Mouse (Mus musculus) heart, embryonic 10.5 days (tissue): Measurements from ENCODE around the gene Epyc. TPM values are rescaled to one million over a fixed set of nuclear protein-coding genes. Genes with fewer than 3 reads are reported as not detected.

Experiments used
- DNase-seq: peaks from one replicate; pipeline ENCODE4 v3.0.0-alpha.2; 2017; ENCODE audit warnings: low spot score
- H3K27ac ChIP-seq: fragments of 300-500 bp; sonication (generic); 2 replicates; pipeline ENCODE4 v1.5.1; 2016; ENCODE audit warnings: mild to moderate bottlenecking
- H3K27me3 ChIP-seq: fragments of 300-500 bp; sonication (generic); 2 replicates; pipeline ENCODE4 v1.6.1; 2016; ENCODE audit warnings: mild to moderate bottlenecking; ENCODE audit not compliant: poor library complexity, insufficient read depth, severe bottlenecking
- H3K36me3 ChIP-seq: fragments of 300-500 bp; sonication (generic); 2 replicates; pipeline ENCODE4 v1.6.1; 2016; ENCODE audit warnings: mild to moderate bottlenecking, moderate library complexity
- H3K4me1 ChIP-seq: fragments of 300-500 bp; sonication (generic); 2 replicates; pipeline ENCODE4 v1.6.1; 2016; ENCODE audit warnings: mild to moderate bottlenecking
- H3K4me3 ChIP-seq: fragments of 300-500 bp; sonication (generic); 2 replicates; pipeline ENCODE4 v1.5.1; 2016; ENCODE audit warnings: mild to moderate bottlenecking, moderate library complexity
- H3K9me3 ChIP-seq: fragments of 300-500 bp; sonication (generic); 2 replicates; pipeline ENCODE4 v1.6.1; 2016; ENCODE audit warnings: mild to moderate bottlenecking, moderate library complexity
- WGBS: fragments of 180-500 bp; shearing (Covaris S2); methylation state at CpG from one replicate; pipeline ENCODE4 v1.1.7; 2016; 5-methylcytosine and 5-hydroxymethylcytosine counted together
- polyA plus RNA-seq: library from polyadenylated mRNA; unstranded; fragments of >200 nt; fragmentation: Nextera tagmentation; extraction: Ambion mirVana; gene quantifications from 2 replicates; pipeline ENCODE4 v1.2.1, GENCODE M21; 2016

The Epyc gene
- polyA plus RNA-seq, 1 experiment from 2014 or later = 0.29 TPM

DNA sequence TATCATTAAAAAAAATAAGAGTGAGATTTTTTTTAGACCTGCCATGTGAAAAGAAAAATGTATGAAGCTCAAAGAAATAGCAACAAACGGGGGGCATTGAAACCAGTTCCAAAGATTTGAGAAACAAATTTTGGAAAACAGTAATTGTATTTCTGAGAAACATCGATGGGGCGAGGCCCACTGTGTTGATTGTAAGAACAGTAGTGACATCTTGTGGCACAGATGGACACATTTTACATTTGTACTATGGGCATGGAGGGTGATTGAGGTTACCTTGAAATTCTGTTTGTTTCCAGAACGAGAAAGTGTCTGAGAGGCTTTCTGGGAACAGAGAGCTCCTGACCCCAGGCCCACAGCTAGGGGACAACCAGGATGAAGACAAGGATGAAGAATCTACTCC is 26.3 kb downstream of the Epyc start:
- H3K4me3 ChIP-seq = no peak overlapping the region
- H3K36me3 ChIP-seq = no peaks in the 10 kb centered on the region
- no peaks in the 10 kb centered on the region for H3K9me3 ChIP-seq
- H3K4me1 ChIP-seq = no peaks in the 10 kb centered on the region
- WGBS = 60% methylated on average over 4 of the region's 4 CpGs
- no peak for DNase-seq
- no peak overlapping the region for H3K27ac ChIP-seq
- no peaks in the 10 kb centered on the region for H3K27me3 ChIP-seq

DNA sequence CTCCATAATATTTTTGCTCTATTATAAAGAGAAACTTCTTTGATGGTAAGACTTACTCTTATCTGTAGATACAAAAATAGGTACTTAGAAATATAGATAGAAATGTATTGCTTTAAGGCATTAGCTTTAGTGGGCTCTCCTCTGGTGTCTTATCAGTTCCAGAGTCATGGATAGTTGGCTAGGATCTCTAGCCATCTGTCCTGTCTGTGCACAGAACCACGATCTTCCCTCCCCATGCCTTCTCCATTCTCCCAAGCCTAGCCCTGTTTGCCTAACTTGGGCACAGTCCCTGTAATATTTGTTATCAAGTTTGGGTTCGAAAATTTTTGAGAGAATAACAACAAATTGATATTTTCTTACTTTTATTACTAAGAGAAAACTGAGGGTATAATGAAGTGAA is 29.4 kb downstream of the Epyc start:
- no peak overlapping the region for H3K27ac ChIP-seq
- H3K36me3 ChIP-seq = no peaks in the 10 kb centered on the region
- H3K9me3 ChIP-seq = no peaks in the 10 kb centered on the region
- H3K27me3 ChIP-seq = no peaks in the 10 kb centered on the region
- 66% methylated on average over 2 of the region's 2 CpGs for WGBS
- H3K4me3 ChIP-seq = no peak overlapping the region
- no peak for DNase-seq
- no peaks in the 10 kb centered on the region for H3K4me1 ChIP-seq

DNA sequence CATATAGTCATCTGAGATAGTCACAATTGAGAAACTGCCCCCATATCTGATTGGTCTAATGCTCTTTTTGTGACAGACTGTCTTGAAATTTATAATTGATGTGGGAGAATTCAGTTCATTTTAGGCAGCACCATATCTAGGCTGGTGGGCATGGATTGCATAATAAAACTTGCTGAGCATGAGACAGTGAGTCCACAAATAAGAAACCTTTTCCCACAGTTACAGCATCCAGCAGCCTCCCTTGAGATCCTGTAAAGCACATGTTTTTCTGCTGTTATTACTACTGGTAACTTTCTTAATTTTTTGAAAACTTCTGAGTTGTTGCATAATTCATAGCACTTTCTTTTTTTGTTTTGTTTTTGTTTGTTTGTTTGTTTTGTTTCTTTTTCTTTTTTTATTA is 39.1 kb downstream of the Epyc start:
- no peak overlapping the region for H3K4me3 ChIP-seq
- H3K4me1 ChIP-seq = no peaks in the 10 kb centered on the region

DNA sequence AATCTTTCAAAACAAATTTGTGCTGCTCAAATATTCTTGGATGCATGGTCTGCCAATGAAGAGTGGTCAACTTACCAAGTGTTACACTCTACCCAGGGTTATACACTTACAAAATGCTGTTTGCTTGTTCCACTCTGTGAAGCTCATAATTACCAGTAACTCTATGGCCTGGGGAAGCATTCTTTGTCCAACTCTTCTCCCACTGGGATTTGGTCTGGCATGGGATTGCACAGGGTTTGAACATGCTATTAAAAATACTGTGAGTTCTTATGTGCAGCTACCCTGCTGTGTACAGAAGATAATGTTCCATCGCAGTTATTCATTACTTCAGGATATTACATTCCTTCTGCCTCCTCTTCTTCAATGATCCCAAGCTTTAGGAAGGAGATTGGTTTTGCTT is 43.3 kb downstream of the Epyc start:
- H3K4me3 ChIP-seq = no peak overlapping the region
- 85% methylated on average over 1 of the region's 1 CpGs for WGBS

More for the DNA sequence above, 39.1 kb downstream of the Epyc start:
- no peak for DNase-seq
- Histone ChIP-seq H3K9me3 (no peaks in the 10 kb centered on the region), H3K36me3 (no peaks in the 10 kb centered on the region), H3K27ac (no peak overlapping the region), H3K27me3 (no peaks in the 10 kb centered on the region)

DNA sequence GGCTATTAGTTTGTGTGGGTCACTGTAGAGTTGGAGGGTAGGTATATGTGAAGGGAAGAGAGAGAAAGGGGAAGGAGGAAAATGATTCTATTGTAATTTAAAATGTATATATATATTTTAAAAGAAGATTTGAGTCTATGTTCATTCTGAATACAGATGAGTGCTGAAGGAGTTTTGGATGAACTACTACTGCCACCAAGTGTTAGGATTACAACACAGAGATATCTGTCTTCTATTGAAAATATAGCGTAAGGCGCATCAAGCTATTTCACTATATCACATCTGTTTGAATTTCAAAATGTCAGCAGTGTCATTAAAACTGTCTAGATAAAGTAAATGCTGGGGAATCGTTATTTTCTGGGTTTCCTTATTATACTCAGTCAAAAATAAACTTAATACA is 45.6 kb downstream of the Epyc start:
- no peaks in the 10 kb centered on the region for H3K4me1 ChIP-seq
- no peak for DNase-seq
- no peak overlapping the region for H3K27ac ChIP-seq
- H3K27me3 ChIP-seq = no peaks in the 10 kb centered on the region
- 76% methylated on average over 3 of the region's 3 CpGs for WGBS
- no peak overlapping the region for H3K4me3 ChIP-seq
- peaks cover 13% of the 10 kb centered on the region; the same call in 1 of the 2 replicates for H3K9me3 ChIP-seq
- H3K36me3 ChIP-seq = no peaks in the 10 kb centered on the region

More for the DNA sequence above, 43.3 kb downstream of the Epyc start:
- Histone ChIP-seq H3K4me1 (no peaks in the 10 kb centered on the region), H3K27ac (no peak overlapping the region), H3K9me3 (no peaks in the 10 kb centered on the region), H3K36me3 (no peaks in the 10 kb centered on the region), H3K27me3 (no peaks in the 10 kb centered on the region)
- no peak for DNase-seq

DNA sequence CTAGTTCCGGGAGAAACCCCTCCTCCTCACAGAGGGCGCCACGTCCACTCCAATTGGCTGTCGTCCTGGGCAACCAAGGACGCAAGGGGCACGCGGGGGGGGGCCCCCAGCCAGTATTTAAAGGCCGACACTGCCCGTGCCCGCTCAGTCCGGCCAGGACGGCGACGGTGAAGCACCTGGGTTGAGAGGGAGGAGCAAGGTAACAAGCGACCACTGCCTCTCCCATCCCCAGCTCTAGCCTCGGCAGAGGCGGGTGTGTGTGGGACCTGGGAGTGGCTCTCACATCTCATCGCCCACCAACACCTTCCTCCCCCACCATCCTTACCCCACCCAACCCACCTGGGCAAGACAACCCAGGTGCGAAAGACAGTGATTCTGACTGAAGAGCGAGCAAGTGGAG is 49.0 kb downstream of the Epyc start, which contains the start of gene Ccer1:
Gene Ccer1, plus strand, starts transcription at position 147 of the 400 bp plus-strand sequence.
- no peaks in the 10 kb centered on the region for H3K4me1 ChIP-seq
- peaks cover 13% of the 10 kb centered on the region; the same call in 1 of the 2 replicates for H3K9me3 ChIP-seq
- no peaks in the 10 kb centered on the region for H3K27me3 ChIP-seq
- DNase-seq = no peak
- H3K36me3 ChIP-seq = no peaks in the 10 kb centered on the region
- 70% methylated on average over 20 of the region's 20 CpGs for WGBS
- H3K27ac ChIP-seq = no peak within 1 kb of the TSS
- H3K4me3 ChIP-seq = no peak within 1 kb of the TSS

DNA sequence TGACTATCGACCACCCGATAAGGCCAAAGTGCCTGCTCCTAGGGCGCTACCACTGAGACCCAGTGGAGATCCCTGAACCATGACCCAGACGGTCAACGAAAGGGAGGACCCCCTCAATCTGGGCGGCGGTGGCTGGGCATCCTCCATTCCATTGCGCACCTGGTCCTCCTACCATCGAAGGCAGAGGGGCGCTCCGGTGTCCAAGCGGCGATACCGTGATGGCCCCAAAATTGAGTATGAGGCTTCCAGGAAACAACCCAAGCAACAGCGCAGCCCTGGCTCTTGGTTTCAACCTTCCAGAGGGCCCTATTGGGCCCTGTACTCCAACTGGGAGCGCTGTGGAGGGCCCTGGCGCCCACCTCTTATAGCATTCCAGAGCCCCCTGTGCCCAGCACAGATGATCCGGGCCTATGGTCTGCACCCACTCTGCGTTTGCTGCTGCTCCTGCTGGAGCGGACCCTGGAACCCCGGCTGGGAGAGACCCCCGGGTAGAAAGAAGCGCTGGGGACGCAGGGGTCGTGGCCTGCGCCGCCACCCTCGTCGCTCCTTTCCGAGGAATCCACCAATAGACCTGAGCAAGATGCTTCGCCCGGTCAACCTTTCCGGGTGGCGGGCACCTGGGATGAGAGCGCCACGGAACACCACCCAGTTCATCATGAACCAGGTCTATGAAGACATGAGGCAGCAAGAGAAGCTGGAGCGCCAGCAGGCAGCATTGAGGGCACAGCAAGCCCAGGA is 49.7 kb downstream of the Epyc start:
- DNase-seq = no peak
- WGBS = 82% methylated on average over 37 of the region's 37 CpGs
- H3K27ac ChIP-seq = no peak overlapping the region
- peaks cover 13% of the 10 kb centered on the region; the same call in 1 of the 2 replicates for H3K9me3 ChIP-seq
- H3K27me3 ChIP-seq = no peaks in the 10 kb centered on the region
- no peaks in the 10 kb centered on the region for H3K36me3 ChIP-seq
- H3K4me1 ChIP-seq = no peaks in the 10 kb centered on the region
- no peak overlapping the region for H3K4me3 ChIP-seq

DNA sequence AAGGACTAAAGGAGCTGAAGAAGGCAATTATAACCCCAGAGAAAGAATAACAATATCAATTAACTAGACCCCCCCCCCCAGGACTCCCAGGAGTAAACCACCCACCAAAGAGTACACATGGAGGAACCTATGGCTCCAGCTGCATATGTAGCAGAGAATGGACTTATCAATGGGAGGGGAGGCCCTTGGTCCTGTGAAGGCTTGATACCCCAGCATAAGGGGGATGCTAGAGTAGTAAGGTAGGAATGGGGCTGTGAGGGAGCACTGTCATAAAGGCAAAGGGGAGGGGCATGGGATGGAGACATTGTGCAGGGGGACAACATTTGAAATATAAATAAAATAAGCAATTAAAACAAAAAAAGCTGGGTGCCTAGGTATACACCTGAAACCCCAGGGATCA is 58.5 kb downstream of the Epyc start:
- no peaks in the 10 kb centered on the region for H3K27me3 ChIP-seq
- H3K27ac ChIP-seq = no peak overlapping the region
- DNase-seq = no peak
- H3K9me3 ChIP-seq = no peaks in the 10 kb centered on the region
- H3K4me3 ChIP-seq = no peak overlapping the region
- H3K4me1 ChIP-seq = no peaks in the 10 kb centered on the region
- no peaks in the 10 kb centered on the region for H3K36me3 ChIP-seq

DNA sequence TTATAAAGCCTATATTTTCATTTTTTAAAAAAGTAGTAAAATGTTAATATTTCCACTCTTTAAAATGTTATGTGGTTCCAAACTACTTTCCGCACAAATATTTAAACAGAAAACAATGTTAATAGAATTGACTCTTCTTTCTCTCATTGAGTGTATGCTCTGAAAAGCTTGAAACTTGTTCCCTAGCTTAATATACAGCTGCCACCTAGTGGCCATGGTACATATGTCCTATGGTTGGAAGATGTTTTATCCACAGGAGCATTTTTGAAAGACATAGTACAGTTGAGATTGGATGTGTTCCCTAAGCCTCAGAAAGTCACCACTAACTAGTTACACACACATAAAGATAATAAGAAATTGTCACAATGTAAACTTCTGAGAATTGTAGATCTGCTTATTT is 60.7 kb downstream of the Epyc start:
- Histone ChIP-seq H3K4me3 (no peak overlapping the region), H3K27ac (no peak overlapping the region), H3K36me3 (no peaks in the 10 kb centered on the region), H3K27me3 (no peaks in the 10 kb centered on the region), H3K9me3 (no peaks in the 10 kb centered on the region), H3K4me1 (no peaks in the 10 kb centered on the region)
- DNase-seq = no peak
- 39% methylated on average over 1 of the region's 1 CpGs for WGBS

DNA sequence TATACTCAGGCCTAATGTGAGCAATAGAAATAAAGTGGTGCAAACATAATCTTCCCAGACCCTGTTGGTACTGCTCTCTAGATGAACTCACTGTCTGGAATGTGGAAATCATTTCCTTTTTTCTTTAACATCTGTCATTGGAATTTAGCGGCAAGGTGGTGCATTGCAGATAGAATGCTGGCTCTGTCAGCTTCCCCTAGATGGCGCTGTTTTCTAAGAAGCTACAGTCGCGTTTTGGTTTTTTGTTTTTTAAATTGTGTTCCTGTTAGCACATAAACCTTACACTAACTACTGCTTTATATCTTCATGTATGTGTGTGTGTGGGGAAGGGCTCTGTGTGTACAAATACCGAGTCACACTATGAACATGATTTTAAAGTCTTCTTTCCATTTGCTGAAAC is 68.8 kb downstream of the Epyc start:
- no peak for DNase-seq
- WGBS = 4% methylated on average over 5 of the region's 5 CpGs
- H3K36me3 ChIP-seq = no peaks in the 10 kb centered on the region
- H3K9me3 ChIP-seq = no peaks in the 10 kb centered on the region
- no peaks in the 10 kb centered on the region for H3K27me3 ChIP-seq
- peaks cover 6% of the 10 kb centered on the region; the same call in 1 of the 2 replicates for H3K4me1 ChIP-seq
- no peak overlapping the region for H3K27ac ChIP-seq
- no peak overlapping the region for H3K4me3 ChIP-seq

DNA sequence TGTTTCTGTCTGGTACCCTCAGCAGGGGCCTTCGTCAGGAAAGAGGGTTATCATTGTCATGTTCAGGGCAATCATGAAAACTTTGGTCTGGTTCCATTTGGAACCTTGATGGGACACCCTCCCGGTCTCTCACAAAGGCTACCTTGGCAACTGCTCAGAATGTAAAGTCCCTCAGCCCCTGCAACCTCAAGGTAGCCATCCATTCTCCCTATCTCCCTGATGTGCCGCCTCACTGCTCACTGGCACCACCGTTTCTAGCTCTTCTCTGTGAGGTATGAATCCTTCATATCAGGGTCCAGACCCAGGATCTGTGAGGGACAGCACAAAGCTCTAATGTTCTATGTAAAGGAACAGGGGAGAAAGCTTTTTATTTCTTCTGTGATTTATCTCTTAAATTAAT is 70.7 kb downstream of the Epyc start:
- no peak for DNase-seq
- no peaks in the 10 kb centered on the region for H3K27me3 ChIP-seq
- 0 out of 2 replicates have a peak overlapping the region, but pooled peaks have one; percentile 6 for H3K27ac ChIP-seq
- H3K36me3 ChIP-seq = no peaks in the 10 kb centered on the region
- H3K4me3 ChIP-seq = no peak overlapping the region
- 71% methylated on average over 4 of the region's 4 CpGs for WGBS
- H3K9me3 ChIP-seq = no peaks in the 10 kb centered on the region
- H3K4me1 ChIP-seq = peaks cover 6% of the 10 kb centered on the region; the same call in 1 of the 2 replicates

DNA sequence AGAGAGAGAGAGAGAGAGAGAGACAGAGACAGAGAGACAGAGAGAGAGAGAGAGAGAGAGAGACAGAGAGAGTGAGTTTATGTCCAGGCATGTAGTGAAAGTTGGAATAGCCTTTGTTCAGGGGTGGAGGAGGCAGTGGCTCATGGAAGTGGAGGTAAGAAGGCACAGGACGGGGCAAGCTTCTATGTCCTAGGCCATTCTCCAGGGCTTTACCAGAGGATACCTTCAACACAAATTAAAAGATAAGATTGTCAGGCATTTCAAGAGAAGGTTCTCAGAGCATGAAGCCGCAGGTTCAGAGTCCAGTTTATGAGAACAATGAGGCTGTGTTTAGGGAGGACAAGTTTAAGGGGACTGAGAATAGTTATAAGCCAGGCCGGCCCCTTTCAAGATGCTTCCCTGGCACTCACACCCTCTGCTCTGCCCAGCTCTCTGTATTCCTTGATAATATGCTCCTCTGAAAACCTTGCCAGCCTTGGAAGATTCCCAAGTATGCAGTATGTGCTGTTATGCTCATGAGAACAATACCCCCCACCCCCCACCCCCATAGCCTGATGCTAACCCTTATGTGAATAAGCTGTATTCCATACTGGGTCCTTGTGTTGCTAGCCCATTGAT is 71.5 kb downstream of the Epyc start:
- H3K4me3 ChIP-seq = no peak overlapping the region
- H3K9me3 ChIP-seq = no peaks in the 10 kb centered on the region
- H3K27ac ChIP-seq = no peak overlapping the region
- DNase-seq = no peak
- WGBS = 70% methylated on average over 3 of the region's 3 CpGs
- no peaks in the 10 kb centered on the region for H3K27me3 ChIP-seq
- no peaks in the 10 kb centered on the region for H3K36me3 ChIP-seq
- peaks cover 6% of the 10 kb centered on the region; the same call in 1 of the 2 replicates for H3K4me1 ChIP-seq

DNA sequence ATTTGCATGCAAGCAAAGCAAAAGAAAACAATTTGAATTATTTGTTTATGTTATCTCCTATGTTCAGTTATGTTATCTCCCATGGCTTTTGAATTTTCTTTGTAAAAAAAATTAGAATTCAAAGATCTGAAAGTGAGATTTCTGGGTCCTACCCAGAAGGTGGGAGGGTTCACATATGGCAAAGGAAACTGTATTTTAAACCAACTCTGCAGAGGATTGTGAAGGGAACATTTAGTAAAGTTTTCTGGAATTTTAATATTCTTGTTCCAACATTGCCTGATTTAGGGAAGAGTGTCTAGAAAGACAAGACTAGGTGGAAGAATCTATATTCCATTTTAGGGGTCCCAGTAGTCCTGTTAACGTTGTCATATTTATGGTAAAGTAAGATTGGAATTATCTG is 73.4 kb downstream of the Epyc start:
- DNase-seq = no peak
- Histone ChIP-seq H3K9me3 (no peaks in the 10 kb centered on the region), H3K4me3 (no peak overlapping the region), H3K36me3 (no peaks in the 10 kb centered on the region), H3K27me3 (no peaks in the 10 kb centered on the region), H3K27ac (no peak overlapping the region), H3K4me1 (peaks cover 6% of the 10 kb centered on the region; the same call in 1 of the 2 replicates)
- WGBS = 70% methylated on average over 1 of the region's 1 CpGs
